Mouse (Mus musculus): ENCODE data around the gene Tmem243.
A peak's percentile ranks its signal among the peaks of the same experiment; 100 is the strongest.
"Not testable (repeated sequence)": the region's sequence is repeated elsewhere in the genome, so short reads cannot be mapped to it uniquely, and the experiment has no call there.

The Tmem243 gene

DNA sequence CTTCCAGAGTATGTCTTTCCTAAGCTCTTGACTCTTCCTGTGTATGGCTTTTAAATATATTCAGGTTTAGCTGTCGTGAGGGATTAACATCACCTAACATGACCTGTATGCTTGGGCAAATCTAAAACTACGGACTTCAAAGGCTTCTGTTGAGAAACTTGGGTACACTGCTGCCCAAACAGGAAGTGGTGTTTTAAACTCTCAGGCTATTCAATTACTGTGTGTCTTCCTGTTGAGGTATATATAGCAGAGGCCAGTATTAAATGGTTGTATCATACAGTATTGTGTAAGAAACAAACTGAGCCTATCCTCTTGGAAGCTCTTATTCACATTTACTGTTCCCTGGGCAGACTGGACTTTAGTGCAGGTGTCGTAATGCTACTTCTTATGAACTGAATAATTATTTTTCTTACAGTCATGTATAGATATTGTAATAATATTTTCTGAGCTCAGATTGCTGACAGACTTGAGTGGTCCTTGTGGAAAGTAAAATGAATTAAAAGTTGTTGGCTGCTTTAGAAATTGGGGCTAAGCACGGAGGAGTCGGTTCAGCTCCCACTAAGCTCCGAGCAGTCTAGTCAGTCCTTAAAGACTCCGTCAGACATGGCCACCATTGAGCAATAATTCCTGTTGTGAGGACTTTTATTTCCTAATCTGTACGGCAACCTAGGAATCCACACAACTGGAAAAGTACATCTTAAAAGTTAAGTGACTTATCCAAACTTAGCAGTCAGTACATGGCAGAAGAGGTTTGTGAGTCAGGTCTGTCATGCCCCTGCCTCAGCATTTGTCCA is 7.0 kb downstream of the Tmem243 start:
- peak; percentile 71 for DNase-seq (ENCODE audit: low read depth)

DNA sequence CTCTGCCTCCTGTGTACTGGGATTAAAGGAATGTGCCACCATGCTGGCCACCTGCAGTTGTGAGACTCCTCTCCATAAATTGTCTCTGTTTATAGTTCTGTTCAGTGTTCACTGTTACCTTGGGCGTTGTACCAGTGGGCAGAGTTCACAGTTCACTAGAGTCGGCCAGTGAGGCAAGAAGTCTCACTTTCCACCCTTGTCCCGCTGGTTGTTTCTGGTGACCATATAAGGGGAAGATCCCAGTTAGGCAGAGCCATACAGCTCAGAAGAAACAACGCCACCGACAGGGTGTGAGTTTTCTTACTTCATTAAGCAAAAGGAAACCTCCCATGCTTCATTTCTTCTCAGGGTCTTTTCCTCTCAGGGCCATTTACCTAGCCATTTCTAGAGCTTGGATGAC is 8.0 kb downstream of the Tmem243 start:
- DNase-seq (ENCODE audit: low read depth): peak; percentile 38

DNA sequence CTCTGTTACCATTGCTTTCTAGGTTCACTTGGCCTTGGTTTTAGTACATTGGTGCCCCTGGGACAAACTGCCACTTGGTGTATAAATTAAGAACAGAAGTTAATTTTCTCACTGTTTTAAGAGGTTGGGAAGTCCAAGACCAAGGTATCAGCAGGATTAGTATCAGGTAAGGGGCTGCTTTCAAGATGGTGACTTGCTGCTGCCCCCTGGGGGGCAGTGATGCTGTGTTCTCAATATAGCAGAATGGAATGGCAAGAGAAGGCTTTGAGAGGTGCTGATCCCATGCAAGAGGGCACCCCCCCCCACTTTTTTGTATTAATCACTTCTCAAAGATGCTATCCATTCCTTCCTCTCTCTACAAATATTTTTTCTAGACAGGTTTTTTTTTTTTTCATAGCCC is 9.1 kb downstream of the Tmem243 start:
- DNase-seq (ENCODE audit: low read depth): peak; percentile 68

DNA sequence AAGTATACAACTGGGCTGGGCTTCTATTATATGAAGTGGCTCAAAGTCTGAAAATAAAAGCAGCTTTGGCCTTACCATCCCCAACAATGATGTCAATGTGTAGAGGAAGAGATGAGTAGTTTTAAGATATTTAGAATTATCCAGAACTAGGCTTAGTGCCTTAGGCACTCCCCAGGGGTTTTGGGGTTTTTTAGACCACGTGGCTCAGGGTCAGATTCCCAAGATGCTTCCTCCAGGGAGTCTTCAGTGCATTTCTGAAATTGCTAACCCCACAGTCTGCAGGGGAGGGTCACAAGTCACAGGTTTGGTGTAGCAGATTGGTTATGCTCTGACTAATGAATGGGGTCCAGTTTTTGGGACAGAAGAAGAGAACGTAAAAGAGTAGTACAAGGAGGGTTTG is 10.8 kb downstream of the Tmem243 start:
- DNase-seq (ENCODE audit: low read depth): no peak

- DNase-seq (ENCODE audit: low read depth): peak; percentile 90
Measured at GRCm38 (mm10) chr5:9111759-9112158, 11.3 kb downstream of the Tmem243 start.

DNA sequence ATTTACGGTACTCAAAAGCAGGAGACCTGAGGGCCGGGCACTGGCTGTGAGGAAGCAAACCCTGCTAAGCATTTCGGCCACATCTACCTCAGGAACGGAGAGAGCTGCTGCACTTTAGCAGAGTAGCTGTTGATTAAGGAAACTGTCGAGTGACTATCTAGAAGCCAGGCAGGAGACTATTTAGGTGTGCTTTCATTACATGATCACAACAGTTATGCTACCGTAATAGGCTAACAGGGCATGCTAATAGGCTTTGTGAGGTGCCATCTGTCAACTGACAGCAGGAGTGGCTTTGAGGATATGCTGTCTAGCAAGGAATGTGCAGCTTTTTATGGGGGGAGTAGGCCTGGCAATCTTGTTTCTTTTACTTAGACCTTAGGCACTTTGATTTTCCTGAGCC is 13.7 kb downstream of the Tmem243 start:
- DNase-seq (ENCODE audit: low read depth): no peak

GRCm38 (mm10) chr5:9124134-9124533 is 23.7 kb downstream of the Tmem243 start:
- DNase-seq (ENCODE audit: low read depth): no peak

- no peak for DNase-seq (ENCODE audit: low read depth)
Measured at GRCm38 (mm10) chr5:9128566-9128965, 28.1 kb downstream of the Tmem243 start.

DNA sequence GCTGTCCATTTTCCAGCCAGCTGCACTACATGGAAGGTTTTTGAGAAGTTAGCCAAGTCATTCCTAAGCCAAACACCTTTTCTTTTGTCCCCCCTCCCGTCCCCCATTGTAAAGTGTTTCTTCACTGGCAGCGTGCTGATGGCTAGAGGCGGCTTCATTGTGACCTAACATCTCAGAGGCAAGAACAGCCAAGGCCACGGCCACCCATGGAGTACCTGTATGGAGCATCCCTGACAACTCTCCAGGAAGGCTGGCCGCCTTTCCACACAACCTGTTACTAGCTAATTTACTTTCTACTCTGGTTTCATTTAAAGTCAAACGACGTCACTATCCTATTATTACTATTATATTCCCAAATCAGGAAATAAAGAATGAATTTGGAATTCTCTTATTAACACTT is 31.3 kb downstream of the Tmem243 start:
- DNase-seq (ENCODE audit: low read depth): no peak

DNA sequence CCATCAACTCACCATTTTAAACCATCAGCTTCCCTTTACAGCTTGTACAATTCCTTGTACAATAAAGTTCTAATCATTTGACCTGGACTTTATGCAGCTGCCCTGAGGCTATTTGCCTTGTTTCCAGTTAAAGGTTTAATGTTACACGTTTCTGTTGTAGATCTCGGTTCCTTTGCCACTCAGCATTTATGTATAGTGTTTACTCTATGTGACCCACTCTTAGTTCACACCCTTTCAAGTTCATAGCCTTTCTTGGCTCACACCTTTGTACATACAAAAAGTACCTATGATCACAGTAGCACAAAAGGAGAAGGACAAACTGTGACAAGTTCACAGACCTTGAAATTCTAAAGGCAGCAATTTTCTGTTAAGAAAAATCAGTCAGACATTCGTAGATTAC is 35.1 kb downstream of the Tmem243 start:
- no peak for DNase-seq (ENCODE audit: low read depth)

- DNase-seq (ENCODE audit: low read depth): no peak
Measured at GRCm38 (mm10) chr5:9140724-9141123, 40.3 kb downstream of the Tmem243 start.

DNA sequence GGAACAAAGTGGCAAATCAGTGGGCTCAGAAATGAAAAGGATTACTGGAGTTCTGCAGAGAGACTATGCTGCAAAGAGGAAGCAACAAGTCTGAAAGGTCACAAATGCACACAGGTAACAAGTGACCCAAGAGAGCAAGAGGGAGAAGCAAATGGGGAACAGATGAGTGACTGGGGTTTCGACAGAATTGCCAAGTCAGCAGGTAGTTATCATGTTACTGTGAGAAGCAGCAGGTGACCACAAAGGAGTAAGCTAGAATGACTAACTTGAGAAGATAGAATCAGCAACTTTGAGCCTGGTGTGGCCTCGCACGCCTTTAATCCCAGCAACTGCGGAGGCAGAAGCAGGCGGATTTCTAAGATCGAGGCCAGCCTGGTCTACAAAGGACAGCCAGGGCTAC is 41.9 kb downstream of the Tmem243 start:
- DNase-seq (ENCODE audit: low read depth): peak; percentile 33

- DNase-seq (ENCODE audit: low read depth): no peak
Measured at GRCm38 (mm10) chr5:9149273-9149850, 48.9 kb downstream of the Tmem243 start.

DNA sequence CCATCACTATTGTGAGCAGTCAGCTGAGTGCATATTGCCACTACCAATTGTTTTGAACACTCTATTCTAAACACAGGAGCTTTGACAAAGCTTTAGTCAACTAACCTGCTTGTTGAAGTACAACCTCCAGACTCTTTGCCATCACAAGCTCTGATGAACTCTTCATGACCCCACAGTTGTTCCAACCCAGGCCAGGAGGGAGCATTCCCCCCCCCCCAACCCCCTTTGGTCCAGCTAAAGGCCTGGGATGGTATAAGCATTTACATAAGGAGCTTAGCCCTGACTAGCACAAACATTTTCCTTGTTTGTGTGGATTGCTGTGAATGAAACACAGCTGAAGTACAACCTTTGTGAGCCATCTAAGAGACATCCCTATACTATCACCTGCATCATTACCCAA is 56.3 kb downstream of the Tmem243 start:
- DNase-seq (ENCODE audit: low read depth): no peak

GRCm38 (mm10) chr5:9157336-9157735 is 56.9 kb downstream of the Tmem243 start:
- no peak for DNase-seq (ENCODE audit: low read depth)

DNA sequence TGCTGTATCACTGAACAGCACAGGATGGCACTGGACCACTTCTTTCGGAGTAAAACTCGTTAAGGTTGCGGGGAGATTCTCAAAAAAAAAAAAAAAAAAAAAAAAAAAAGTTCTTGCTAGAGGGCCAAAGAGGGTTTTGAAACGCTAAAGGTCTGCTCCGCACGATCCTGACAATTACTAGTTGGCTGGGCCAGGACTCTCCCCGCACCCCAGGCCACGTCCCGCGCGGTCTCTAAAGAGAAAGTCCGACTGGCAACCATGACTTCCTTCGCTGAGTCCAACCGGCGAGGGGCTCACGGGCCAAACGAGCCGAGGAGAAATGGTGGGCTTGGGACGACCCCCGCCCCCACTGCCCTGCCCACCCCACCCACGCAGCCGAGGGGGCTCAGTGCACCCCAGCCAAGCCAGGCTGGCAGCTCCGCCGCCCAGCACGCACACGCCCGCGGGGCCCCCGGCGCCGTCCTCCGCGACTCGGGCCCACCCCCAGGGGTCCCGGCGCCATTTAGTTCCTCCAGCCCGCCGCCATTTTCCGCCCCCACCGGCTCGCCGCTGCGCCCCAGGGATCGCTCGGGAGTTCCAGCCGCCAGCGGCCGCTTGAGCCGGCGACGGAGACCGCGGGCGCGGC is 60.5 kb downstream of the Tmem243 start:
- peak; percentile 57 for DNase-seq (ENCODE audit: low read depth)

DNA sequence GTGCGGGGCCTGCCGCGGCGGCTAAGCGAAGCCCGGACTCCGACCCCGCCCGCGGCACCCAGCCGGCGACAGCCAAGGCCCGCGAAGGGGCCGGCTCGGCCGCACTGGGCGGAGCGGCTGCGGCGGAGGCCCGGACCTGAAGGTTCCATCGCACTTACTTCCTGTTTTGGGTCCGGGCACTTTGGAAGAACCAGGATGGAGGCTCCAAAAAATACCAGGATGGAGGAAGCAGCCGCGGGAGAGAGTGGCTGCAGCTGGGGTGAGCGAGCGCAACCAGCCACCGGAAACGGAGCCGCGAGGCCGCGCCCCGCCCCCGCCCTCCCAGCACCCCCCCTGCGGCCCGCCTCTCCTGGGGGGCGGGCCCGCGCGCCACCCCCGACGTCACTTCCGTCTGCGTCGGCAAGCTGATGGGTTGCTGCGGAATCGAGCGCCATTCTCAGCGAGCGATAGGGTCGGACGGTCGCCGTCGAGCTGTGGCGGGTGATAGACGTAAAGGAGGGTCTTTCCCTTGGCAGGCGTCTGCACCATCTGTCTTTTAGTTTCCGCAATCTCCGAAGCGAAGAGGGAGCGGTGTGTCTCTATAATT is 61.1 kb downstream of the Tmem243 start, which contains the start of gene Dmtf1:
TSS of gene Dmtf1 (minus strand) at position 321 of the 586 bp plus-strand sequence.
- peak; percentile 95 for DNase-seq (ENCODE audit: low read depth)

GRCm38 (mm10) chr5:9162088-9162487 is 61.6 kb downstream of the Tmem243 start:
- no peak for DNase-seq (ENCODE audit: low read depth)

DNA sequence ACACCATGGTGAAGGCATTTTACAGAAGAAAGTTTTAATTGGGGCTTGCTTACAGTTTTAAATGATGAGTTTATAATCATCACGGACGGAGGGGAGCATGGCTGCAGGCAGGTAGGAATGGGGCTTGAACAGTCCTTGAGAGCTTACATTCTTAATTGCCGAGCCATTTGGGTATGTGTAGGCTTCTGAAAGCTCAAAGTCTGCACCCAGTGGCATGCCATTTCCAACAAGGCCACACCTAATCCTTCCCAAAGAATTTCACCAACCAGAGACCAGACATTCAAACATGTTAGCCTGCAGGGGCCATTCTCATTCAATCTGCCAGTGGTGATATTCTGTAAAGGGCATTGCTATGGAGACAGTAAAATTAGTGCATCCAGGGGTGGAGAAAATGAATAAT is 62.9 kb downstream of the Tmem243 start:
- no peak for DNase-seq (ENCODE audit: low read depth)

- DNase-seq (ENCODE audit: low read depth): not testable (repeated sequence)
Measured at GRCm38 (mm10) chr5:9165151-9165550, 64.7 kb downstream of the Tmem243 start.

GRCm38 (mm10) chr5:9166366-9166765 is 65.9 kb downstream of the Tmem243 start:
- DNase-seq (ENCODE audit: low read depth): no peak

GRCm38 (mm10) chr5:9169328-9170005 is 69.0 kb downstream of the Tmem243 start:
- peak; percentile 35 for DNase-seq (ENCODE audit: low read depth)
